Mouse (Mus musculus) spleen, postnatal 4 days (tissue): ENCODE results near the gene Fam163b.
A peak's percentile ranks its signal among the peaks of the same experiment; 100 is the strongest.

Experiments
- DNase-seq, 2 experiments: peaks; one replicate each; pipeline ENCODE4 v3.0.0; 2022; ENCODE audit warnings: low spot score in 2 of 2

The Fam163b gene

DNA sequence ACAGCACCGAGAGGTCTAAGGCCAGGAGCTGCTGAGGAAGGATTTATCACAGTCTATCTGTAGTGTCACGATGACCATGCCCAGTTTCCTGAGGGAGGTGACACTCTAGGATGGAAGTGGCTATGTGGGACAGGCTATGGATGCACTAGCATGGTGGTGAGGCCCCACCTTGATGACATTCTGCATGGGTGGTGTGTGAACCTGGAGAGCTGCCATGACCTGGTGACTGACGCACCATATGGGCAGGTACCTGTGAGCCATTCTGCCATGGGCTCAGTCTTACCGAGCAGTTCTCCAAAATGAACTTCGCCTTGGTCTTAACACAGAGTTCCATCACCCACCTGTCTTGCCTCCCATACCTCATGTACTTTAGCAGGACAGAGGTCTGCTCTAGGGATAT lies 54.7 kb downstream of the Fam163b start:
- DNase-seq: no peak

GRCm38 (mm10) chr2:27086483-27087010 lies 55.7 kb downstream of the Fam163b start:
- no peak for DNase-seq

DNA sequence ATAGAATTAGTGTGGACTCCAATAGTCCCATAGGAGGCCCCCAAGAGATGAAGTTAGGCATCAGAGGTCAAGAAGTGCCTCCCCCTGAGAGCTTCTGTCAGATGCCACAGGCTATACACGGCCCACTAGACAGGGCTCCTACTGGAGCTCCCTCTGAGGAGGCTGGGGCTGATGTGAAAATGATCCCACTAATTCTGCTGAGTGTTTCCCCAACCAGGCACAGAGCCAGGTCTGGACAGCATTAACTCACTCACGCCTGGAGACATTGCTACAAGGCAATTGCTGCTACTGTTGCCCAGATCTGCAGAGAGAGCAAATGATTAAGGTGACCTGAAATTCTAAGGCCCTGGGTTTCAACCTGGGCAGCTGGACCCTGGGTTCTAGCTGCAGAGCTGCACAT lies 56.5 kb downstream of the Fam163b start:
- DNase-seq: no peak

GRCm38 (mm10) chr2:27084963-27085362 lies 57.3 kb downstream of the Fam163b start:
- DNase-seq: no peak

GRCm38 (mm10) chr2:27083761-27084475 lies 58.4 kb downstream of the Fam163b start:
- DNase-seq: no peak

DNA sequence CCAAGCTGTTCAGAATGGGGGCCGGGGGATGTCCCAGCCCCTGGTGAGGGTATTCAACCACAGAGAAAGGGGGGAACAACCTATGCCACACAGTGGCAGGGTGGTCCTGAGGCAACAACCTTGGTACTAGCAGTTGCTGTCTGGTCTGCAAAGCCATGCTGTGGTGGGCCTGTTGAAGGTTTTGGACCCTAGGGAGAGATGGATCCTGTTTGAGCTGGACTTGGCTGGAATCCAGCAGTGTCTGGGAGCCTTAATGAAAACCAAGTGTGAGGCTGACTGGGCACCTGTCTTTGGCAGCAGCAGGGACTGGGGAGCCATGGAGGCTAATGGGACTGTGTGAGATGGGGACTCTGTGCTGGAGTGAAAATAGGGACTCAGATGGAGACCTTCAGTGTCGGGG lies 62.6 kb downstream of the Fam163b start:
- DNase-seq: no peak

GRCm38 (mm10) chr2:27079152-27079584 lies 63.1 kb downstream of the Fam163b start, which contains the start of gene Adamtsl2:
Gene Adamtsl2, plus strand, starts transcription at chr2:27079379.
- DNase-seq: no peak

DNA sequence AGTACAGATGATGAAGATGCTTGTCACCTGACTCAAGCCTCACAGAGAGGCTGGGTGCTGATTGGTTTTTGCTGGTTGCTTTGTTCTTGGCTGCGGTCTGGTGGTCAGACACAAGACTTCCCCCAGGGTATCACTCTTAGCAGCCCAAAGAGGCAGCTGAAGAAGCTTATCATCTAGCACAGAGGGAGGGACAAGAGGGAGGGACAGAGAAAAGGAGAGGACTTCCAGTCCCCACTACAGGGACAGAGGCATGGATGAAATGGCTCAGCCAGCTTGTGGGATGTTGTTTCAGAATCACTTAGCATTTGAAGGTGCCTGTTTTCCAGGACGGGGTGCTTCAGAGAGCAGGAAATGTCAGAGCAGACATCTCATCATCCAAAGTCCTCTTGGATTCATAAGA lies 64.0 kb downstream of the Fam163b start:
- no peak for DNase-seq

DNA sequence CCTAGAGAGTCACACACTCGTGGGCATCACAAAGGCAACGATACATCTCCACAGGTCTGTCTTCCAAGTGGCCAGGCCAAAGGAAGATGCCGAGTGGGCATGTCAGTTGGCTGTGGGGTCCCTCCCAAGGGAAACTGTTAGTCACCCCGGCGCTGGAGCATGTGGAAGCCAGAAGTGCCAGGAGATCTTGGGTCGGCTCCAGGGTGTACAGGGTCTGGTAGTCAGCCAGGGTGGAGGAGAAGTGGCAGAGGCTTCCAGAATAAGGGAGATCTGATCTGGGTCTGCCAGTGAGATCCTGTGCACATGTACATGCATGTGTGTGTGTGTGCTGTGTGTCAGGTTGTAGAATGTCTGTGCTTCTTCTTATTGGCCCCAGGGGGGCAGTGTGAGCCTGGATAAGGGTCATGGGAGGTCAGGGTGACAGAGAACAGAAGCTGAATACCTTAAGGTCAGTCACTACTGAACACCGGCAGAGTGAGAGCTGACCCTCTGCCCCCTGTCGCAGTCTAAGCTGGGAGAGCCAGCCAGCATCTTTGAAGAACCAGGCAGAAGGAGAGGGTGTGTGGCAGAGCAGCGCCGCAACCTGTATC lies 64.5 kb downstream of the Fam163b start:
- no peak for DNase-seq

GRCm38 (mm10) chr2:27075485-27075884 lies 66.8 kb downstream of the Fam163b start:
- DNase-seq: peak; percentile 35 to 72

GRCm38 (mm10) chr2:27074804-27075203 lies 67.5 kb downstream of the Fam163b start:
- no peak for DNase-seq

DNA sequence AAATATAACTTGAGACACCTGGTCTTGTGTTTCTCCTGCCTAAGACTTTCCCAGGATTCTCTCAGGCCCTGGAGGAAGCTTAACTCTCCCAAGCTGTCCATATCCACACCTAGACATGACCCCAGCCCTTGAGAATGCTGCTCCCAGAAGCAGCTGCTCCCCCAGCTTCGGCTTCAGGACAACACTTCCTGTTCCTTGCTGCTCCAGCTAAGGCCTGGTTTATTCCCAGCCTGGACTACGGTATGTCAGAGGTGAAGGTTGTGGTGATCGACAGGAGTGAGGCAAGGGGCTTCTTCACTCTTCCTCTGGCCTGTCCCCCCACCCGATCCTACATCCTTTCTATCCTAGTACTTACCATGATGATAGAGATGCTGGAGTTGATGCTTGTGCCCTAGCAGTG lies 68.9 kb downstream of the Fam163b start:
- DNase-seq: no peak

DNA sequence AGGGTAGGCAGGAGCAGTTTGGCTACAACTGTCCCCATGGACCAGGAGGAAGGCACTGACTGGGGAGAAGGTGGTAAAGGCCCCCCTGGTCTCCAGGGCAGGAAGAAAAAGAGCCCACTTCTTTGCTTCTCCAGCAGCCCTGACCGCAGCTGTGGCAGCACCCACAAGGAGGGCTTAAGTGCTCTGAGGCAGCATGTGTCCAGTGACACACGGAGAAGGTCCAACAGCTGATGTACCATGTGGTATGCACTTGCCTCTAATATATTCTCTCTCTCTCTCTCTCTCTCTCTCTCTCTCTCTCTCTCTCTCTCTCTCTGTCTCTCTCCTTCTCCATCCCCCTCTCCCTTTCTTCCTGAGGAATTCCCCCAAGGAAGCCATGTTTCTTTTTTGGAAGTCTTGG lies 70.3 kb downstream of the Fam163b start, which contains the start of gene Mymk:
TSS of gene Mymk (minus strand) at position 202 of the 400 bp plus-strand sequence.
- DNase-seq: no peak

DNA sequence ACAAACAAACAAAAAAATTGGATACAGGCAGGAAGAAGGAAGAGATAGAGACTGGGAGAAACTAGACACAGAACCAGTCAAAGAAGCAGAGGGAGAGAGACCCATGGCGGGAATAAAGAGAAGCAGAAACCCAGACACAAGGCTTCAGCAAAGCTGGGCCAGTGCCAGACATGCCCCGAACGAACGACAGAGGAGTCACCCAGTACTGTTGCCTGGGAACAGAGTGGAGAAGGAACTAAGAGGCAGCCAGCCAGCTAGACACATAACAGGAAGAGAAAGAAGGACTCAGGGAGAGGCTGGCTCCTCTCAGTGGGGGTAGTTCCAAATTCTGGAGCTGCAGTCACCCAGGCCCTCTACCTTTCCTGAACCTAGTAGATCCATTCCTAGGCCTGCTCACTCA lies 71.2 kb downstream of the Fam163b start:
- no peak for DNase-seq

GRCm38 (mm10) chr2:27070247-27070813 lies 72.0 kb downstream of the Fam163b start:
- no peak for DNase-seq

GRCm38 (mm10) chr2:27069646-27070045 lies 72.6 kb downstream of the Fam163b start:
- no peak for DNase-seq

DNA sequence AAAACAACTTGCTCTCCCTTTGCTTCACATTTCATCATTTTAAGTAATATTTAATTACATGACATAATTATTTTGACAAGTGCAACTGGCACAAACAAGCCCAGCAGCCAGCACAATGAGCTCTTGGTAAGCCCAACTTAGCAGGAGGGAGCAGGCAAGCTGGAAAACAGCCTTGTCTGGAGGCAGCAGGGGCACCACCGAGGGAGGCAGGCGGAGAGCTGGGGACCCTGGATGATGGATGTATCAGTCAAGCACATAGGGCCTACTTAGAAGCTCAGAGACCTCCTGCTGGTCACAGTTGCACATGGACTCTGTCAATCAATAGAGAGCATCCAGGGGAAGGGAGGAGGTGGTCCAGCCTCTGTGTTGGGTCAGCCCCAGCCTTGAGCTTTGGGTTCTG lies 74.3 kb downstream of the Fam163b start:
- DNase-seq: no peak

DNA sequence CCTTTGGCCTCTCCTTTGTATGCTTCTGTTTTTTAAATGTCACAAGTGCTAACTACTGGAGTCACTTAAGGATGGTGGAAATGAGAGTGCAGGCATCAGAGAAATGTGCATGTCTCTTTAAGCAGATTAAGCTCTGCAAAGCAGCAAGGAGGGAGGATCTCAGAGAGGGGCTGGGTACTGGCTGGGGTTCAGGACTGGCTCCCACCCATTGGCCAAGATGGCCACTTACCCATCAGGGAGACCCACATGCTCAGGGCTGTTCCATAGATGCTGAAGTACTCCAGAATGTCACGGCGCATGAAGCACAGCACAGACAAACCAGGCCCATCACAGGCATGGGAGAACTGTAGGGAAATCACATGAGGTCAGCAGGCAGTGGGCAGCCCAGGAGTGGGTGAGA lies 75.2 kb downstream of the Fam163b start:
- DNase-seq: no peak
